Mouse (Mus musculus): ENCODE results near the gene Olfr470. TPM values are rescaled to one million over a fixed set of nuclear protein-coding genes. Genes with fewer than 3 reads are reported as not detected.
"Not testable (repeated sequence)": the region's sequence is repeated elsewhere in the genome, so short reads cannot be mapped to it uniquely, and the experiment has no call there.

The Olfr470 gene
- polyA plus RNA-seq (2014; fragmentation: Nextera tagmentation; extraction: Ambion mirVana) = not detected in 2 replicates

DNA sequence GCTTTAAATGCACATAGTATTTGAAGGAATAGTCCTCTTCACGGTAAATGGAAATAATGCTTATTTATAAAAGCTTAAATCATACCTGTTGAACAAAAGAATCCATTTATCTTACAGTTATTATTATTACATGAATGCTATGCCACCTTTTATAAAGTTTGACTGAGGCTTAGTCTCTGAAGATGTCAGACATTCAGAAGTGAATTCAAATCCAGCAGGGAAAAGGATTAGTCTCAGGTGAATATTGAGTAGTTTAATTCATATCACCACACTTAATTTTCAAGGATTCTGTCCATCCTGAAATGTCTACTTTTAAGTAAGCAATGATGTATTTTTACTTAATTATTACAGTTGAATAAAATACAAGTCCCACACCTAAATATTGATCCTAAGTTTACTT lies at the start of gene Olfr470:
TSS of gene Olfr470 (minus strand) at position 101 of the 400 bp plus-strand sequence.
- H3K27me3 ChIP-seq (ENCODE audit: control insufficient read depth, insufficient read depth, low read length); H3K9ac ChIP-seq (ENCODE audit: low read length); H3K27ac ChIP-seq (replicated peaks in 1 of 2; ENCODE audit: control insufficient read depth in 1 of 2, insufficient read depth in 1 of 2, low read depth in 2 of 2, low read length in 2 of 2); H3K36me3 ChIP-seq (ENCODE audit: control insufficient read depth, insufficient read depth, low read length); ATAC-seq (ENCODE audit: insufficient number of reproducible peaks, insufficient read depth, low FRiP score, low read depth); H3K4me3 ChIP-seq (ENCODE audit: control insufficient read depth in 1 of 2, insufficient read depth in 1 of 2, low read depth in 1 of 2, low read length in 2 of 2); H3K9me3 ChIP-seq (ENCODE audit: control insufficient read depth, low read length); H3K4me2 ChIP-seq (ENCODE audit: low read length); H3K4me1 ChIP-seq (ENCODE audit: control insufficient read depth in 2 of 2, insufficient read depth in 2 of 2, low read length in 2 of 2): not testable (repeated sequence)
- 63% methylated on average over 1 of the region's 1 CpGs for WGBS

DNA sequence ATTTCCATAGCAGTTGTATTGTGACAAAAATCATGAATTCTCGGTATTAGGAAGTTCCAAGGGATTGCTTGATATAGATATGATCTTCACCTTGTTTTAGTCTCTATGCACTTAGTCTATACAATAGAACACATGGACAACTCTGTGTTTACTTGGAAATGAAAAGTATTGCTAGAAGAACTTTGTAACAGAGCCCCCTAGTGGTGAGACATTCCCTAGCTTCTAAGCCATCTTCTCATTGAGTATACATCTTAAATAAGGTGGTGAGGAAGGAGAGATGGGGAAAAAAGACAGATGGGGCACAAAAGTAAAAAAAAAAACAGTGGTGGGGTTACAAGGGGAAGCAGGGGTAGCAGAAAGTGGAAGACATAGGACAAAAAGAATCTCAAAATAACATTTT lies 5.6 kb downstream of the Olfr470 start:
- Histone ChIP-seq H3K9ac (ENCODE audit: low read length) (no peak overlapping the region), H3K9me3 (ENCODE audit: control insufficient read depth, low read length) (no peaks in the 10 kb centered on the region), H3K27ac (replicated peaks in 1 of 2; ENCODE audit: control insufficient read depth in 1 of 2, insufficient read depth in 1 of 2, low read depth in 2 of 2, low read length in 2 of 2) (no peak overlapping the region), H3K4me1 (ENCODE audit: control insufficient read depth in 2 of 2, insufficient read depth in 2 of 2, low read length in 2 of 2) (no peaks in the 10 kb centered on the region), H3K27me3 (ENCODE audit: control insufficient read depth, insufficient read depth, low read length) (no peaks in the 10 kb centered on the region), H3K4me3 (ENCODE audit: control insufficient read depth in 1 of 2, insufficient read depth in 1 of 2, low read depth in 1 of 2, low read length in 2 of 2) (no peak overlapping the region), H3K4me2 (ENCODE audit: low read length) (no peak overlapping the region), H3K36me3 (ENCODE audit: control insufficient read depth, insufficient read depth, low read length) (no peaks in the 10 kb centered on the region)
- no peak for ATAC-seq (ENCODE audit: insufficient number of reproducible peaks, insufficient read depth, low FRiP score, low read depth)
- WGBS = 72% methylated on average over 1 of the region's 1 CpGs

DNA sequence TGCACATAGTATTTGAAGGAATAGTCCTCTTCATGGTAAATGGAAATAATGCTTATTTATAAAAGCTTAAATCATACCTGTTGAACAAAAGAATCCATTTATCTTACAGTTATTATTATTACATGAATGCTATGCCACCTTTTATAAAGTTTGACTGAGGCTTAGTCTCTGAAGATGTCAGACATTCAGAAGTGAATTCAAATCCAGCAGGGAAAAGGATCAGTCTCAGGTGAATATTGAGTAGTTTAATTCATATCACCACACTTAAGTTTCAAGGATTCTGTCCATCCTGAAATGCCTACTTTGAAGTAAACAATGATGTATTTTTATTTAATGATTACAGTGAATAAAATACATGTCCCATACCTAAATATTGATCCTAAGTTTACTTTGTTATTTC lies 21.8 kb downstream of the Olfr470 start, which contains the start of gene Olfr469:
TSS of gene Olfr469 (minus strand) at position 101 of the 400 bp plus-strand sequence.
- H3K27ac ChIP-seq (replicated peaks in 1 of 2; ENCODE audit: control insufficient read depth in 1 of 2, insufficient read depth in 1 of 2, low read depth in 2 of 2, low read length in 2 of 2); H3K4me2 ChIP-seq (ENCODE audit: low read length); H3K4me1 ChIP-seq (ENCODE audit: control insufficient read depth in 2 of 2, insufficient read depth in 2 of 2, low read length in 2 of 2); ATAC-seq (ENCODE audit: insufficient number of reproducible peaks, insufficient read depth, low FRiP score, low read depth); H3K4me3 ChIP-seq (ENCODE audit: control insufficient read depth in 1 of 2, insufficient read depth in 1 of 2, low read depth in 1 of 2, low read length in 2 of 2); H3K36me3 ChIP-seq (ENCODE audit: control insufficient read depth, insufficient read depth, low read length); H3K9me3 ChIP-seq (ENCODE audit: control insufficient read depth, low read length); H3K9ac ChIP-seq (ENCODE audit: low read length); H3K27me3 ChIP-seq (ENCODE audit: control insufficient read depth, insufficient read depth, low read length): not testable (repeated sequence)

DNA sequence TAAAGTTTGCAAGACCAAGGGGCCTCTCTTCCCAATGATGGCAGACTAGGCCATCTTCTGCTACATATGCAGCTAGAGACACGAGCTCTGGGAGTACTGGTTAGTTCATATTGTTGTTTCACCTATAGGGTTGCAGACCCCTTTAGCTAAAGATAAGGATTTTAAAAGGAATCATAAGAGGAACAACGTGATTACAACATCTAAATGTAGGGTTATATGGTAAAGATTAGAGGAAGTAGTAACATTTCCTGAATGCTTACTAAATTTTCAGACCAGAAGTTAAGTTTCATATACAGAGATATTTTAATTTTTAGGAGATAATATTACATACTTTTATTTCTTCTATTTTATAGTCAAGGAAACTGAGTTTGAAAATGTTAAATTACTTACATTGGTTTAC lies 23.4 kb downstream of the Olfr470 start:
- not testable (repeated sequence) for H3K4me2 ChIP-seq (ENCODE audit: low read length); H3K4me1 ChIP-seq (ENCODE audit: control insufficient read depth in 2 of 2, insufficient read depth in 2 of 2, low read length in 2 of 2); H3K36me3 ChIP-seq (ENCODE audit: control insufficient read depth, insufficient read depth, low read length); H3K9me3 ChIP-seq (ENCODE audit: control insufficient read depth, low read length); H3K27me3 ChIP-seq (ENCODE audit: control insufficient read depth, insufficient read depth, low read length); H3K4me3 ChIP-seq (ENCODE audit: control insufficient read depth in 1 of 2, insufficient read depth in 1 of 2, low read depth in 1 of 2, low read length in 2 of 2); ATAC-seq (ENCODE audit: insufficient number of reproducible peaks, insufficient read depth, low FRiP score, low read depth); H3K27ac ChIP-seq (replicated peaks in 1 of 2; ENCODE audit: control insufficient read depth in 1 of 2, insufficient read depth in 1 of 2, low read depth in 2 of 2, low read length in 2 of 2); H3K9ac ChIP-seq (ENCODE audit: low read length)
- WGBS = 42% methylated on average over 2 of the region's 2 CpGs

DNA sequence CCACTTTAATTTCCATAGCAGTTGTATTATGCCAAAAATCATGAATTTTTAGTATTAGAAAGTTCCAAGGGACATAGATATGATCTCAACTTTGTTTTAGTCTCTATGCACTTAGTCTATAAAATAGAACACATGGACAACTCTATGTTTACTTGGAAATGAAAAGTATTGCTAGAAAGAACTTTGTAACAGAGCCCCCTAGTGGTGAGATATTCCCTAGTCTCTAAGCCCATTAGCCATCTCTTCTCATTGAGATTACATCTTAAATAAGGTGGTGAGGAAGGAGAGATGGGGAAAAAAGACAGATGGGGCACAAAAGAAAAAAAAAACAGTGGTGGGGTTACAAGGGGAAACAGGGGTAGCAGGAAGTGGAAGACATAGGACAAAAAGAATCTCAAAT lies 27.8 kb downstream of the Olfr470 start:
- Histone ChIP-seq H3K27ac (replicated peaks in 1 of 2; ENCODE audit: control insufficient read depth in 1 of 2, insufficient read depth in 1 of 2, low read depth in 2 of 2, low read length in 2 of 2) (no peak overlapping the region), H3K9me3 (ENCODE audit: control insufficient read depth, low read length) (no peaks in the 10 kb centered on the region), H3K27me3 (ENCODE audit: control insufficient read depth, insufficient read depth, low read length) (no peaks in the 10 kb centered on the region), H3K4me1 (ENCODE audit: control insufficient read depth in 2 of 2, insufficient read depth in 2 of 2, low read length in 2 of 2) (no peaks in the 10 kb centered on the region), H3K36me3 (ENCODE audit: control insufficient read depth, insufficient read depth, low read length) (no peaks in the 10 kb centered on the region), H3K4me2 (ENCODE audit: low read length) (no peak overlapping the region), H3K9ac (ENCODE audit: low read length) (no peak overlapping the region), H3K4me3 (ENCODE audit: control insufficient read depth in 1 of 2, insufficient read depth in 1 of 2, low read depth in 1 of 2, low read length in 2 of 2) (no peak overlapping the region)
- ATAC-seq (ENCODE audit: insufficient number of reproducible peaks, insufficient read depth, low FRiP score, low read depth) = no peak

DNA sequence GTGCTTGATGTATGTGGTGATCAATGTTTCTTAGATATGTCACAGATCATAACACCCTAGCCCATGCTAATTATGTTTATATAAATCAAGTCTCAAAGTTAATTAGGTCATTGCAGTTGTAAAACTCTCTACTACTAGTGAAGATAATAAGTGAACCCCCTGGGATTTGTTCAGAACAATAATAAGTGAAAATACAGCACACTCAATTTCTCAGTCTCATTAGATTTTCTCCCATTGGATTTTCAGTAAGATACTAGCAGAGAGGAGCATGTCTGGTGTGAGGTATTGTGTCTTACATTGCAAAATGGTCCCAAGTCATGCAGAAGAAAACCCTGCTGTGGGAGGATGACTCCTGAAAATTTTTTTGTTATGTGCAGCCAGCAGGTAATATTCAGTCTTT lies 35.3 kb downstream of the Olfr470 start, which contains the start of gene Olfr467:
TSS of gene Olfr467 (plus strand) at position 301 of the 400 bp plus-strand sequence.
- no peak for ATAC-seq (ENCODE audit: insufficient number of reproducible peaks, insufficient read depth, low FRiP score, low read depth)
- Histone ChIP-seq H3K27me3 (ENCODE audit: control insufficient read depth, insufficient read depth, low read length) (no peaks in the 10 kb centered on the region), H3K9ac (ENCODE audit: low read length) (no peak within 1 kb of the TSS), H3K4me3 (ENCODE audit: control insufficient read depth in 1 of 2, insufficient read depth in 1 of 2, low read depth in 1 of 2, low read length in 2 of 2) (no peak within 1 kb of the TSS), H3K9me3 (ENCODE audit: control insufficient read depth, low read length) (no peaks in the 10 kb centered on the region), H3K4me1 (ENCODE audit: control insufficient read depth in 2 of 2, insufficient read depth in 2 of 2, low read length in 2 of 2) (no peaks in the 10 kb centered on the region), H3K27ac (replicated peaks in 1 of 2; ENCODE audit: control insufficient read depth in 1 of 2, insufficient read depth in 1 of 2, low read depth in 2 of 2, low read length in 2 of 2) (no peak within 1 kb of the TSS), H3K4me2 (ENCODE audit: low read length) (no peak within 1 kb of the TSS), H3K36me3 (ENCODE audit: control insufficient read depth, insufficient read depth, low read length) (no peaks in the 10 kb centered on the region)

DNA sequence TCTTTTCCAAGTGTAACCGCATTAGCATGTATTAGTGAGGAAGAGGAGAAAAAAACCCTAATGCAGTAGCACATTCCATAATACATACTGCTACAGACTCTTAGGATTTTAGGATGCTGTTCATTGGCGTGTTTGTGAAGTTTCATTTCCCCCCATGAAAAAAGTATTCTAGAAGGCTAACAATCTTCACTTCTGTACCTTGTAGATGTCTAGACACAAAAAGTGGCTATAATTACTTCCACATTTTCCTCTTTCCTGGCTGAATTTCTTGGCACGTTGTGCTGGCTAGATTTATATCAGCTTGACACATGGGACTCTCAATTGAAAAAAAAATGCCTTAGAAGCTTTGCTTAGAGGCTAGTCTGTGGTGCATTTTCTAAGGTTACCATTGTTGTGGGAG lies 45.2 kb downstream of the Olfr470 start:
- H3K36me3 ChIP-seq (ENCODE audit: control insufficient read depth, insufficient read depth, low read length) = no peaks in the 10 kb centered on the region
- H3K9ac ChIP-seq (ENCODE audit: low read length) = no peak overlapping the region
- H3K27me3 ChIP-seq (ENCODE audit: control insufficient read depth, insufficient read depth, low read length) = no peaks in the 10 kb centered on the region
- H3K9me3 ChIP-seq (ENCODE audit: control insufficient read depth, low read length) = no peaks in the 10 kb centered on the region
- no peak overlapping the region for H3K27ac ChIP-seq (replicated peaks in 1 of 2; ENCODE audit: control insufficient read depth in 1 of 2, insufficient read depth in 1 of 2, low read depth in 2 of 2, low read length in 2 of 2)
- ATAC-seq (ENCODE audit: insufficient number of reproducible peaks, insufficient read depth, low FRiP score, low read depth) = no peak
- H3K4me1 ChIP-seq (ENCODE audit: control insufficient read depth in 2 of 2, insufficient read depth in 2 of 2, low read length in 2 of 2) = no peaks in the 10 kb centered on the region
- H3K4me2 ChIP-seq (ENCODE audit: low read length) = no peak overlapping the region
- no peak overlapping the region for H3K4me3 ChIP-seq (ENCODE audit: control insufficient read depth in 1 of 2, insufficient read depth in 1 of 2, low read depth in 1 of 2, low read length in 2 of 2)
- 59% methylated on average over 3 of the region's 3 CpGs for WGBS

DNA sequence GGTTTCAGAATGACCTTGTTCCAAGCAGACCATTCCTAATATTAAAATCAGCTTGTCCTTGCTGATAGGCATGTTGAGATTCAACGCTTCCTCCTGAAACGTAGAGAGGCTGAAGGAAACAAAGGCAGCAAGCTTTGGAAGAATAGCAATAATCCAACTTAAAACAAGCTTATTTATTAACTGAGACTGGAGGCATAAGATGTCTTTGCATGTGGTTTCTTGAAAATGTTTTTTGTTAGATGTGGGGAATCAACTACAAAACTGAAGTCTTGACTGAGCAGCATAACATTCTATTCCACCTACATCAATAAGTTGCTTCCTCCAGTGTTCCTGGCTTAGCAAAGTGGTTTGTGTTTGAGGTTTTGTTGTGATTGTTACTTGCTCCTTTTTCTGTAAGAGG lies 46.2 kb downstream of the Olfr470 start, which contains the start of gene Ovch2:
TSS of gene Ovch2 (minus strand) at position 101 of the 400 bp plus-strand sequence.
- 82% methylated on average over 2 of the region's 2 CpGs for WGBS
- no peak for ATAC-seq (ENCODE audit: insufficient number of reproducible peaks, insufficient read depth, low FRiP score, low read depth)
- no peaks in the 10 kb centered on the region for H3K36me3 ChIP-seq (ENCODE audit: control insufficient read depth, insufficient read depth, low read length)

More for the DNA sequence above, 46.2 kb downstream of the Olfr470 start, which contains the start of gene Ovch2:
- no peak within 1 kb of the TSS for H3K27ac ChIP-seq (replicated peaks in 1 of 2; ENCODE audit: control insufficient read depth in 1 of 2, insufficient read depth in 1 of 2, low read depth in 2 of 2, low read length in 2 of 2)
- H3K4me2 ChIP-seq (ENCODE audit: low read length) = no peak within 1 kb of the TSS
- no peak within 1 kb of the TSS for H3K4me3 ChIP-seq (ENCODE audit: control insufficient read depth in 1 of 2, insufficient read depth in 1 of 2, low read depth in 1 of 2, low read length in 2 of 2)
- H3K9ac ChIP-seq (ENCODE audit: low read length) = no peak within 1 kb of the TSS
- H3K27me3 ChIP-seq (ENCODE audit: control insufficient read depth, insufficient read depth, low read length) = no peaks in the 10 kb centered on the region
- no peaks in the 10 kb centered on the region for H3K9me3 ChIP-seq (ENCODE audit: control insufficient read depth, low read length)
- H3K4me1 ChIP-seq (ENCODE audit: control insufficient read depth in 2 of 2, insufficient read depth in 2 of 2, low read length in 2 of 2) = no peaks in the 10 kb centered on the region
